In the genomic region with DNA sequence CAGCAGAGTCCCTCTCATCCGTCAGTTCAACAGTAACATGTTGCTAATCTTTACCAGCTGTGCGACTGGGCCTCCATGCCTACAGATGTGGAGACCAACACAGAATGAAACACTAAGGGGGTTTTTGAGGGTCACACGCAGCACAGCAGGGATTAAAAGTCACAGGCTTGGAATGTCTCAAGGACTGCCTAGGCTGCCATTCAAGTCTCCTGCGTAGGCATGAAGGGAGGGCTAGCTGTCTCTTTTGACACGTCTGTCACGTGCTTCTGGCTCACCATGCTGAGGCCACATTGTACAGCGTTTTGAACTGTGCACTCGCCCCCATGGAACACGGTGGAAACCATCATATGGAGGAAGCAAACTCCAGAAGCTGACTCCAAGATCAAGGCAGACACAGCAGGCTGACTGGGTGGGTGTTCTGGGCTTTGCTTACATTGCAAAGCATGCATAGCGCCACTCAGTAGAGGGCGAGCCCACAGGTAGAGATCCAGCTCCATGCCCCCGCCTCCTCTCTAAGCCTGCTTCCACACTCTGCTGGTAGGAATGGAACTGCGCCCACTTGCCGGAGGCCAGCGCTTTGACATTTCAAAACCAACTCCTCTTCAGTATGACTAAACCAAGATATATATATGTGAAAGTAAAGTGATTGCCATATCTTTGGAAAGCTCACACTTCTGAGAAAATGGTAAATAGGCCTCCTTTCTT, we compare ENCODE assay signal across 14 mouse cellular contexts.
DNase-seq lines count a peak whose midpoint lies in the region; ATAC-seq lines count a peak whose summit lies in the region.
"Had no signal": no experiment of that assay in that cellular context is flagged by ENCODE, and none has a peak within 500 bp of the region (broad histone marks: within the 10 kb centered on the region; RNA-seq: fewer than 3 reads in every experiment).

No protein-coding gene starts in this region.

- no peaks in the 10 kb centered on the region for H3K4me1 ChIP-seq in heart, embryonic 10.5 days
- no peaks in the 10 kb centered on the region; the same call in 1 of the 2 replicates for H3K4me1 ChIP-seq in embryonic facial prominence, embryonic 15.5 days

- no peaks in the 10 kb centered on the region for H3K27me3 ChIP-seq in heart, embryonic 10.5 days (ENCODE audit: insufficient read depth, poor library complexity, severe bottlenecking)
- no peaks in the 10 kb centered on the region for H3K27me3 ChIP-seq in embryonic facial prominence, embryonic 15.5 days

- no peak overlapping the region for H3K4me2 ChIP-seq in embryonic facial prominence, embryonic 15.5 days (replicated peaks)

- H3K9me3 ChIP-seq in heart, embryonic 10.5 days: no peaks in the 10 kb centered on the region
- no peaks in the 10 kb centered on the region for H3K9me3 ChIP-seq in embryonic facial prominence, embryonic 15.5 days (replicated peaks)

- no peaks in the 10 kb centered on the region for H3K36me3 ChIP-seq in heart, embryonic 10.5 days
- no peaks in the 10 kb centered on the region for H3K36me3 ChIP-seq in embryonic facial prominence, embryonic 15.5 days
- H3K36me3 ChIP-seq: G1E had no signal

- H3K4me3 ChIP-seq in heart, embryonic 10.5 days: no peak overlapping the region
- H3K4me3 ChIP-seq in embryonic facial prominence, embryonic 15.5 days (replicated peaks): no peak overlapping the region

- 81% methylated on average over 15 of the region's 15 CpGs for WGBS in heart, embryonic 10.5 days
- 58% methylated on average over 15 of the region's 15 CpGs for WGBS in embryonic facial prominence, embryonic 15.5 days

- intact Hi-C loops in heart, postnatal 36 days (cut with DNase I): no loop called here
- intact Hi-C loops in left cerebral cortex, postnatal 25 days (cut with DNase I): loop anchor here (1.0 kb wide), 1 partner anchor 28 kb away; no protein-coding TSS in a partner anchor

- peak; percentile 38 for DNase-seq in heart, embryonic 10.5 days (ENCODE audit: low spot score)
- DNase-seq in heart, postnatal 36 days: no peak
- peak; percentile 25 for DNase-seq in NIH3T3 (ENCODE audit: low read depth)
- DNase-seq in left cerebral cortex, postnatal 25 days (ENCODE audit: low spot score in 2 of 2): peak; percentile 57 to 94
- no peak for DNase-seq in natural killer cell, adult 2 months (ENCODE audit: low spot score in 2 of 2)
- DNase-seq: cerebellum, adult 9-11 months; gastrocnemius, postnatal 36 days; lung, postnatal 36 days; thymus, postnatal 36 days had no signal

- H3K27ac ChIP-seq in heart, embryonic 10.5 days: no peak overlapping the region
- no peak overlapping the region for H3K27ac ChIP-seq in embryonic facial prominence, embryonic 15.5 days (replicated peaks)

- ATAC-seq in embryonic facial prominence, embryonic 15.5 days (ENCODE audit: insufficient number of reproducible peaks, low FRiP score, low TSS enrichment, low read depth): peak; percentile 70; the same call in 1 of the 2 replicates
- no peak for ATAC-seq in erythroid progenitor cell, adult 5-6 weeks (replicated peaks; ENCODE audit: low FRiP score, poor library complexity, severe bottlenecking)
- no peak for ATAC-seq in megakaryocyte, adult 5-6 weeks (ENCODE audit: poor library complexity, severe bottlenecking)
- ATAC-seq: activated CD4-positive, CD25-positive, alpha-beta regulatory T cell, adult 4 months had no signal

- no peak overlapping the region for H3K9ac ChIP-seq in embryonic facial prominence, embryonic 15.5 days

Comparison
In these comparisons a context has a peak if more than half of its experiments do, and no peak if none do; other contexts are left out.
1. DNase-seq: peak in heart, embryonic 10.5 days (single experiment), NIH3T3 (single experiment) and left cerebral cortex, postnatal 25 days (2 of 2); none in heart, postnatal 36 days (0 of 2) and natural killer cell, adult 2 months (0 of 2).